Comparison of ENCODE assay signal across 17 mouse cellular contexts in the genomic region with DNA sequence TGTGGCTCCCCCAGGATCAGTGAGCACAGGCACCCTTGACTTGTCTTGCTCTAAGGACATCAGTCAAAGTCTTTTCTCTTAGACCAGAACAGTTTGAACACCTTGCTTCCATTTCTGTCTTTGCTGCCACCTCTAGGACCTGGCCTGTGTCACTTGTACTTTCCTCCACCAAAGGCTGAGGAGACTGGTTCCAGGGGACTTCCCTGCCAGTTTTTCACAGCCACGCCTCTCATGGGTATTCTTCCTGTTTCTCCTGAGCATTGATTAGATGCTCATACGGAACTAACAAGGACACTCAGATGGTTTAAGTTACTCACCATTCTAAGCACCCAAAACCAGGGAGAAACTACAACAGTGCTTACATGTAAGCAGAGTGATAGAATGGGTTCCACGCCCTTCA. TPM values are rescaled to one million over a fixed set of nuclear protein-coding genes. Genes with fewer than 3 reads are reported as not detected.
DNase-seq lines count a peak whose midpoint lies in the region; ATAC-seq and TF ChIP-seq lines count a peak whose summit lies in the region.
"Had no signal": no experiment of that assay in that cellular context is flagged by ENCODE, and none has a peak within 500 bp of the region (broad histone marks: within the 10 kb centered on the region; RNA-seq: fewer than 3 reads in every experiment).

No protein-coding gene starts in this region.

- ATAC-seq in liver, embryonic 15.5 days (ENCODE audit: insufficient read depth) = no peak
- ATAC-seq: Patski had no signal

- intact Hi-C loops in gastrocnemius, adult 2 months (cut with DNase I) = no loop called here

- no peaks in the 10 kb centered on the region; the same call in 1 of the 2 replicates for H3K36me3 ChIP-seq in spleen, adult 2 months (ENCODE audit: control insufficient read depth, insufficient read depth, low read length)
- no peaks in the 10 kb centered on the region for H3K36me3 ChIP-seq in liver, embryonic 15.5 days (replicated peaks)
- H3K36me3 ChIP-seq in splenic B cell, adult 2 months (ENCODE audit: control insufficient read depth, insufficient read depth, low read length, poor library complexity, severe bottlenecking) = peaks cover 6% of the 10 kb centered on the region; the same call in 1 of the 2 replicates

- H3K4me3 ChIP-seq in gastrocnemius, adult 2 months = no peak overlapping the region
- no peak overlapping the region for H3K4me3 ChIP-seq in spleen, adult 2 months (ENCODE audit: extremely low read depth, insufficient read depth, insufficient read length)
- H3K4me3 ChIP-seq in liver, embryonic 15.5 days (replicated peaks) = no peak overlapping the region
- H3K4me3 ChIP-seq: hindbrain, embryonic 10.5 days; megakaryocyte, embryonic 14.5 days had no signal

- no peak overlapping the region for H3K9ac ChIP-seq in liver, embryonic 15.5 days
- H3K9ac ChIP-seq: lung, embryonic 14.5 days had no signal

- H3K4me2 ChIP-seq in liver, embryonic 15.5 days = no peak overlapping the region
- H3K4me2 ChIP-seq: lung, embryonic 14.5 days had no signal

- no peaks in the 10 kb centered on the region for H3K27me3 ChIP-seq in spleen, adult 2 months (ENCODE audit: control insufficient read depth, insufficient read depth, low read length)
- H3K27me3 ChIP-seq in liver, embryonic 15.5 days = no peaks in the 10 kb centered on the region
- no peaks in the 10 kb centered on the region for H3K27me3 ChIP-seq in splenic B cell, adult 2 months (ENCODE audit: control insufficient read depth, insufficient read depth, low read length, poor library complexity, severe bottlenecking)
- H3K27me3 ChIP-seq: megakaryocyte, embryonic 14.5 days; Patski had no signal

- no peak for TF ChIP-seq POLR2A in spleen, adult 2 months (IDR thresholded peaks at IDR 0.05; ENCODE audit: low read depth, low read length)

- DNase-seq in gastrocnemius, adult 2 months = no peak
- DNase-seq in gastrocnemius, adult 8-10 months (ENCODE audit: low spot score in 2 of 2) = no peak
- DNase-seq in spleen, adult 2 months (ENCODE audit: low read depth in 1 of 2, low spot score in 2 of 2) = no peak
- DNase-seq in spleen, postnatal 4 days (ENCODE audit: low spot score in 2 of 2) = no peak
- DNase-seq in splenic B cell, adult 2 months (ENCODE audit: low read depth, low spot score) = peak; percentile 55
- no peak for DNase-seq in frontal cortex, postnatal 10 days (ENCODE audit: low spot score in 2 of 2)
- no peak for DNase-seq in cerebellum, adult 9-11 months
- DNase-seq: cerebellum, postnatal 10 days; embryo, embryonic 11 days; heart, adult 11 months; layer of hippocampus, postnatal 36 days; right cerebral cortex, postnatal 25 days had no signal

- H3K4me1 ChIP-seq in spleen, adult 2 months (ENCODE audit: control insufficient read depth, insufficient read depth, insufficient read length) = peaks cover 14% of the 10 kb centered on the region; the same call in 1 of the 2 replicates
- peaks cover 54% of the 10 kb centered on the region for H3K4me1 ChIP-seq in liver, embryonic 15.5 days (replicated peaks)

- H3K9me3 ChIP-seq in liver, embryonic 15.5 days (replicated peaks) = no peaks in the 10 kb centered on the region
- H3K9me3 ChIP-seq: hindbrain, embryonic 10.5 days; megakaryocyte, embryonic 14.5 days had no signal

- no peak for TF ChIP-seq CTCF in gastrocnemius, adult 2 months (IDR thresholded peaks at IDR 0.05)
- TF ChIP-seq CTCF in spleen, adult 2 months (IDR thresholded peaks at IDR 0.05; ENCODE audit: extremely low read depth, insufficient read depth, insufficient read length, insufficient replicate concordance) = no peak

- peak overlapping the region; percentile 64 for H3K27ac ChIP-seq in gastrocnemius, adult 2 months
- H3K27ac ChIP-seq in spleen, adult 2 months (ENCODE audit: insufficient read depth, low read length) = peak overlapping the region; percentile 50; the same call in 1 of the 2 replicates
- H3K27ac ChIP-seq in liver, embryonic 15.5 days (replicated peaks) = peak overlapping the region; percentile 72
- H3K27ac ChIP-seq: hindbrain, embryonic 10.5 days had no signal

- WGBS in spleen, adult 2 months = 51% methylated on average over 3 of the region's 3 CpGs
- WGBS in liver, embryonic 15.5 days (ENCODE audit: insufficient replicate concordance) = 55% methylated on average over 3 of the region's 3 CpGs

RNA-seq across cellular contexts. Expression of gene Rapgef1, which starts 59.0 kb away (rescaled TPM):
- total RNA-seq in gastrocnemius, adult 2 months (2021) = 100 to 1,000 TPM; 135 to 139 TPM
- 100 to 1,000 TPM; 152 to 187 (median 158) TPM for total RNA-seq in gastrocnemius, adult 8-10 months (2022)
- 75.1 and 95.9 TPM in 2 replicates for polyA plus RNA-seq in spleen, adult 2 months (2012; rRNA removed)
- polyA plus RNA-seq in liver, embryonic 15.5 days (2015; fragmentation: Nextera tagmentation; extraction: Ambion mirVana) = 5.5 and 7.3 TPM in 2 replicates
